Mouse (Mus musculus) left cerebral cortex, postnatal 10 days (tissue): ENCODE results near the gene Urm1. TPM values are rescaled to one million over a fixed set of nuclear protein-coding genes. Genes with fewer than 3 reads are reported as not detected.

Experiments used
- DNase-seq, 2 experiments: peaks; one replicate each; pipeline ENCODE4 v3.0.0; 2021 to 2022; ENCODE audit warnings: low spot score in 2 of 2, mixed read lengths in 1 of 2; ENCODE audit errors: extremely low spot score in 1 of 2
- intact Hi-C: fragments of 180-260 bp; cut with DNase I; formaldehyde crosslinking; loops from one replicate; pipeline ENCODE4 v1.15.1; 2025
- total RNA-seq, 2 experiments: library from RNA; stranded (reverse); gene quantifications; 2 replicates each; pipeline ENCODE4 v1.2.3; 2021

The Urm1 gene
- total RNA-seq, 2 experiments from 2014 or later, result 54.7 to 61.8 TPM

- intact Hi-C loops, result no loop called here
- DNase-seq, result no peak
These were observed 6.5 kb downstream of the Urm1 start for GRCm38 (mm10) chr2:29826318-29826925.

DNA sequence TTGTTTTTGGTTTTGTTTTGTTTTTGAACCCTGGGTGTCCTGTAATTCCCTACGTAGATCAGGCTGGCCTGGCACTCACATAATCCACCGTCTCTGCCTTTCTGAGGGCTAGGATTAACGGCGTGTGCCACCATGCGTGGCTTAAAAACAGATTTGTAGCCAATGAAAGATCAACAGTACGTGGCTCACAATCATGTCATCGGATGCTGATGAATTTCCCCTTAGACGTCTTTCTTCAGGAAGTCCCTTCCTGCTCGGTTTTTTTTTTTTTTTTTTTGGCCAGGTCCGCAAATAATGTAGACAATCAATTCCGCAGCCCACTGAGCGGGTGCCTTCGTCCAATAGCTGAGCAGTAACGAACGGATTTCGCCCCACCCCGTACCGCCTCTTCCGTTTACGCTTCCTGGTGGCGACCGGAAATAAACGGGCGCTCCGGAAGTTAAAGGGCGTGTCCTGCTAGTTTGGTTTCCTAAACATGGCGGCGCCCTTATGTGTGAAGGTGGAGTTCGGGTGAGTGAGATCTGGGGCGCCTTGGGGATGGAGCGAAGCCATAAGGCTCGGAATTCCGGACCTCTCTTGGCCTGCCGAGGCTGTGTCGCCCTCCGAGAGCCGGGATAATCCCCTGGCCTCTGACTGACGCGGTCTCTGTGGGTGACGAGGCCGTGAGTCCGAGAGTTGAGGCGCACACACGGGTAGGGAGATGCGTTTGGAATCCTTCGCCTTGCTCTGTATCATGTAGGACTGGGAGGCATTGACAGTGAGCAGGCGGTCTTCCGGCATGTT, 7.2 kb downstream of the Urm1 start:
- DNase-seq, result peak; percentile 94 to 97
- intact Hi-C loops, result no loop called here

DNA sequence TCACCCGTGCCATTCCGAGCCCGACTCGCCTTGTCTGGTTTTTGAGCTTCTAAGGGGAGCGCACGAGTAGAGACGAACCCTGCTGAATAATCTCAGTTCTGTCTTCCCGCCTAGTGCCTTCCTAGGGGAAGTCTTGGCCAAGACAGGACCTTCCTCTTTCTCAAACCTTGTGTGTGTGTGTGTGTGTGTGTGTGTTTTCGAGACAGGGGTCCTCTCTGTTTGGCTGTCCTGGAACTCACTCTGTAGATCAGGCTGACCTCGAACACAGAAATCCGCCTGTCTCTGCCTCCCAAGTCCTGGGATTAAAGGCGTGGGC, 7.8 kb downstream of the Urm1 start:
- intact Hi-C loops, result no loop called here

DNA sequence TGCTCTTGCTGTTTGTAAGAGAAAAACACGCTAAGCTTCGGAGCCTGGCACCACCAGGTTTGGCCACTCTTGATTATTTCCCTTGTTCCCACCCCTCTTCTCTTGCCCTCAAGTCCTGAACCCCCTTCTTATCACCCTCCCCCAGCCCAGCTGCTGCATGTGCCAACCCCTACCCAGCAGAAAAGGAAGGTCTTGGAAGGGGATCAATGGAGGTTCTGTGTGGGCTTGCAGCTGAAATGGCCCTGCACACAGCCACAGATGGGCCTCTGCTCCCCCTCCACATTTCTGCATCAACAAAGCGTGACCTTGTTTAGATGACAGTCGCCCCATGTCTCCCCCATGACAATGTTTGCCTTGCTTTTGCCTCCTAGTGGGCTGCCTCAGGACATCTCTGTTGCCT, 11.2 kb downstream of the Urm1 start:
- intact Hi-C loops, result no loop called here
- peak in 1 of 2 experiments; percentile 52 for DNase-seq

More for the DNA sequence above, 7.8 kb downstream of the Urm1 start:
- DNase-seq, result no peak

- DNase-seq, result no peak
- intact Hi-C loops, result no loop called here
These were observed 13.9 kb downstream of the Urm1 start for GRCm38 (mm10) chr2:29833796-29834195.

- intact Hi-C loops, result no loop called here
- no peak for DNase-seq
These were observed 15.6 kb downstream of the Urm1 start for GRCm38 (mm10) chr2:29835391-29835899.

GRCm38 (mm10) chr2:29839460-29839859, 19.6 kb downstream of the Urm1 start:
- no peak for DNase-seq
- intact Hi-C loops, result no loop called here

DNA sequence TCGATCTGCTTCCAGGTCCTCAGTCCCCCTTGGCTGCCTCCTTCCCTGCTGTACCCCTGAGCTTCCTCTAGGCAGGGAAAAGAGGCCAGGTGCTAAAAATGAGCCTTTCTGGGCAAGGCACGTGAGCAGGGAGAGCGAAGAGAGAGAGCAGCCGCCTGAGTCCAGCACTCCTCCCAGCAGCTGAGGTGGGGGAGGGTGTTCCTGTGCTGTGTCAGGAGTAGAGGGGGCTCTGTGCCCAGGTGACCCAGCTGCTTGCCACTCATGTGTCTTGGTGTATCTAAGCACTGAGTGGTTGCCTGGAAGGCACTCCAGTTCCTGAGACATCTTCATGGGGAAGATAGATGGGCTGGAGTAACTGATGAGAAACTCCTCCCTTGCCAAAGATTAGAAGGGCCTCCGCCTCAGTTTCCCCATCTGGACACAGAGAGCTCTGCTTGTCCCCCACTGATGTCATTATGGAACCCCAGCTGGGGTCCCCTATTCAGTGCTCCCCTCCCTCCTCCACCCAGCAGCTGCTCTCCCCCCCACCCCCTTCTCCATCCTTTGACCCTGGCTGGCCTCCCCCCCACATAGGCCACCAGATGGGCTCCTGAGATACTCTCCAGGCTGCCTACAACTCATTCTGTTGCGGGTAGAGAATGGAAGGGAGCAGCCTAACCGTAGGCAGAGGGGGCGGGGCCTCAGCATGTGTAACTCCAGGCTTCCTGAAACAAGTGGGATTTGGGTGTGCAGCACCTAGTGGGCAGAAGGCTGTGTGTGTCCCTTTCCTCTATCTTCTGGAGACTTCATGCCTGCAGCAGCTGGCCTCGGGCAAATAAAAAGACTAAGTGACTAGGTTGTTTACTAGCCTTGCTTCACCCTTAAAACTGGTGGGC, 23.6 kb downstream of the Urm1 start:
- intact Hi-C loops, result no loop called here
- DNase-seq, result peak in 1 of 2 experiments; percentile 55

DNA sequence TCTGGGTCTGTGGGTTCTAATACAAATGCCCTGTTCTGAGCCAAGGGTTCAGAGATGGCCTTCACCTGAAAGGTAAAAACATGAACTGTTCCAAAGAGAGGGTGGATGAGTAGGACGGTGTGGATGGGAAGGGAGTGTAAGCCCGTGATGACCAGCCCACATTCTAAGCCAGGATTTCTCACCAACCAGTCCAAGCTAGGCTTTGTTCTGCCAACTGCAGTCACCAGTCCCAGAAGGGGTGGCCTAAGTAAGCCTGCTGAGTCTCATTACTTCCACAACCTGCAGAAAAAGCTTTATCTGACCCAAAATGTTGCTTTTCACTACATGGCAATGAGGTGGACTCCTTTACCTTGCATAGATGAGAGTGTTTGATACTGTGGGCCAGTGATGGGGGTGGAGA, 24.2 kb downstream of the Urm1 start:
- DNase-seq, result no peak
- intact Hi-C loops, result no loop called here

- intact Hi-C loops, result no loop called here
- DNase-seq, result no peak
These were observed 24.8 kb downstream of the Urm1 start for GRCm38 (mm10) chr2:29844661-29845060.

DNA sequence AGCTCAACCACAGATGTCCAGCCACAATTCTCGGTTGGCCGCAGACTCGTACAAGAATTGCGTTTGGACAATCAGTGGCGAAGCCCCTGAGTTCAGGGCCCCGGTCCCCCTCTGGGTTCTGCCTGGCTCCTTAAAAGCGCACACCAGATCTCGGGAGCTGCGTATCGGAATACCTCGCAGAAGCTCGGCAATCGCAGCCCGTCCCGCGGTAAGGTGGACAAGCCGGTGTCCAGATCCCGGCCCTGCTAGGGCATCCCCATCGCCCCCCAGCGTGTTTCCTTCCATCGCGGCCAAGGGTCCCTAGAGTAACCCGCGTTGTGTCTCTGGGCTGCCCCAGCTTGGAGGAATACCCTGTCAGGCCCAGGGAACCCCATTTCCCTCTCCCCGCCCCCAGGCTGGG, 25.8 kb downstream of the Urm1 start:
- intact Hi-C loops, result no loop called here
- DNase-seq, result peak in 1 of 2 experiments; percentile 20

DNA sequence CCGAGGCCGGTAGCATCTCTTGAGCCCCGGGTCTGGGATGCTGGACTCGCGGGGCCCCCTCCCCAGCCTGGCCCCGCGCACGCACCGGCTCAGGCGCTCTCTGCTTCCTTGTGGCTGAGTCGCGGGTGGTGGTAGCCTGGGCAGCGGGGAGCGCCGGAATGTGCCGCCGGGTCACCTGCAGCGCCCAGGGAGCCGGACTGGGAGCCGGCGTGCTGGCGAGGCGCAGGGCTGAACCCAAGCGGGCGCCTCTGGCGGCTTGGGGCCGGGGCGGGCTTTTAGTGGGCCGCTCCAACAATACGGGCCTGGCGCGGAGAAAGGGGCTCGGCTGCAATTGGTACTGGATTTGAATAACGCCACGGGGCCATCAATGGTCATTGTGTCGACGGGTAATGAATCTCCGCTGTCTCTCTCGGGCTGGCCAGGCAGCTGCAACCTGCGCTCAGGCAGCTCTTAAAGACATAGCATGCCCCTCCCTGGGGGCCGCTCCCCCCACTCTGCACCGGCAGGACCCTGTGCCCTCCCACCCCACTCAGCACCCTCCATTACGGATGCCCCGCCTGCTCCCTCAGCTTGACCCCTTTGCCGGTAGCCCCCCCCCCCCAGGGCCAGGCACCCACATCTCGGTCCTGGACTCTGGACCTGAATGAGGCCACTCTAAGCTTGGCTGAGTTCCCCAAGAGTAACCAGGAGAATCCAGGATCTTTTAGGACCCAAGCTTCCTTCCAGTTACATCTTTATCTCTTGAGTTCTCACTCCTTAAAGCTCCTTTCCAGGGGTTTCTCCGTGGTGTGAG, 26.4 kb downstream of the Urm1 start:
- DNase-seq, result peak in 1 of 2 experiments; percentile 57
- intact Hi-C loops, result no loop called here

DNA sequence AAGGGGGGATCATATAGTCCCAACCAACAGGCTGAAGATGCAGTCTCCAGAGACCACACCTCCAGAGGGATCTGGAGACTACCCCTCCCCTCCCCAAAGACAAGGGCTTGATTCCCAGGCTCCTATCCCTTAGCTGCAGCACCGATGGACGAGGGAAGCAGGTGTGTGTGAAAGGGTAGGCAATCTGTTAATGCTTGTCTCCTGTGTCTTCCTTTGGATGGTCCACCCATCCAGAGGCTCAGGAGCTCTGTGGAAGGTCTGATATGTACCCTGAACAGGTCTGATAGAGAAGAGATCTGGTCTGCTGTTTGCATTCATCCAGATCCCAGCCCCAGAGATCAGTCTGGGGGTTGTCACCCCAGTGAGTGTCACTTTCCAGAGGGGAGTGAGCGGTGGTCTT, 27.0 kb downstream of the Urm1 start:
- DNase-seq, result no peak
- intact Hi-C loops, result no loop called here

DNA sequence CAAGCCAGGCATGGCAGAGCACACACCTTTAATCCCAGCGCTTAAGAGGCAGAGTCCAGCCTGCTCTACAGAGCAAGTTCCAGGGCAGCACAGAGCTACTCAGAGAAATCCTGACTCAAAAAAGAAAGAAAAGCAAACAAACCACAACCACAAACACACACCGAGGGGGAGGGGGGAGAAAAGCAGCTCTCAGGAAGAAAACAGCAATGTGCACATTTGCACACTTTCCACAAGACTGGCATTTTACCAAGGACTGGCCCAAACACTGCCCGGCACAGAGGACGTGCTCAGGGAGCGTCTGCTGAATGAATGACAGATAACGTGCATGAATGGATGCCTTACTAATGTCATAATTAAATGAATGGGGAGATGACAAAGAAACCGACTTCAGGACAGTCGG, 29.2 kb downstream of the Urm1 start:
- intact Hi-C loops, result no loop called here
- no peak for DNase-seq

- peak in 1 of 2 experiments; percentile 60 for DNase-seq
- intact Hi-C loops, result no loop called here
These were observed 30.1 kb downstream of the Urm1 start for GRCm38 (mm10) chr2:29849841-29850480.

GRCm38 (mm10) chr2:29852957-29853485, 33.1 kb downstream of the Urm1 start:
- DNase-seq, result no peak
- intact Hi-C loops, result no loop called here

DNA sequence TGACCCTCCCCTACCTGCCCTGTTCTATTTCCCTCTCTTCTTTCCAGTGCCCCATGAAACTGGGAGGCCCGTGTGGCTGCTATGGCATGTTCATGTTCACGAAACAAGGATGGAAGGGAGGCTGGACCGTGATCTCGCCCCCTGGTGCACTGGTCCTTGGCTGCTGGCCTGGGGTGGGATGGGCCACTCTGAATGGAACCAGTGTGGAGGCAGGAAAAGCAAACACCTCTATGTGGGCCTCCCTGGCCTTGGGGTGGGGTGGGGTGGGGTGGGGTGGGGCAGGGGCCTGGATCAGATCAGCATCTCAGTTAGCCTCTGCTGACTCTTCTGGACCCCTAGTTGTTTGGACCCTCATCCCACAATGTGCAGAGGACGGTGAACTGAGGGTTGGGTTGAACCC, 33.9 kb downstream of the Urm1 start:
- intact Hi-C loops, result no loop called here
- no peak for DNase-seq

DNA sequence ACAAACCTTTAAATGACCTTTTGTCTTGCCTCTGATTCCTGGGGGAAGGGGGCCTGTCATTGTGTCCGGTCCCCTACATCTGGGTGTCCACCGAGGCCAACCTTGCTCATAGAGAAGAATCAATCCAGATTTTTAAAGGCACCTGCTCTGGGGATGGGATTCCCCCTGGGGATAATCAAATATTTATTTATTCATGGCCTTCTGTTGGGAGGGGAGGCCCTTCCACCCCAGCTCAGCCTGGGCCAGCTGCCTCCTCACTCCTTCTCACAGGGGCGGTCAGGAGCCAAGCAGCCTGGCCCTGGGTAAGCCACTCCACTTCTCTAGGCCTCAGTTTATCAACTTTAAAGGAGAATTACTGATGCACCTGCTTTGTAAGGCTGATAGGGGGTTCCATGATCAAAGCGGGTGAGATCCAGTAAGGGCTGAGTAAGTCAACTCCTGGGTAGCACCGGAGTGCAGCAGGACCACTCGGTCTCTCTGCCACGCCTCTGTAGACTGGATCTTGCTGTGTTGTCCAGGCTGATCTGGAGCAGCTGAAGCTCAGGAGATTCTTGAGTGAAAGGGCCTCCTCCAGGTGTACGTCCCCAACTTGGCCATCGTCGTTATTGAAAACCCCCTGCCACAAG, 35.8 kb downstream of the Urm1 start:
- DNase-seq, result no peak
- intact Hi-C loops, result no loop called here
